Mouse (Mus musculus) lung, postnatal 0 days (tissue): ENCODE results near the gene Jakmip3.

Source experiments
- CTCF ChIP-seq: IDR thresholded peaks from 2 replicates; pipeline ENCODE4 v1.5.1; 2016; ENCODE audit warnings: antibody characterized with exemption, mild to moderate bottlenecking
- EP300 ChIP-seq: IDR thresholded peaks from 2 replicates; pipeline ENCODE4 v1.6.1; 2016; ENCODE audit warnings: antibody characterized with exemption, mild to moderate bottlenecking, control low read depth

DNA sequence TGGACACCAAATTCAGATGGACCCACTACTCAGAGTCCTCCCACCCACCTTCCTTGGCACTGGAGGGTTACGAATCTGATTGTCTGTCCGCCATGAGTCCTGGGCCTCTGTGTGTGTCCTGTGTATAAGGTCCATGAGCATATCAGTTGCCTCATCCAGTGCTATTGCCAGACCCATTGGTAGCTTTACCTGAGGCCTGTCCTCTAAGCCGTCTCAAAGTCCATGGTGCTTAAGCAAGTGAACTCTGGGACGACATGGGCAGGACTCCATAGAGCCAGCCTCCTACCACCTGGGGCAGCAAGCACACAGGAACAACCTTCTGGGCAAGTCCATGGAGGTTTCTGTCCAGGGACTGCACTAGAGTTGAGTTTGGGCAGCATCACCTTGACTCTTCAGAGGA is 90.7 kb downstream of the Jakmip3 start:
- TF ChIP-seq CTCF (no peak), EP300 (no peak)
